Mouse (Mus musculus): ENCODE results near the gene Zfp710. TPM values are rescaled to one million over a fixed set of nuclear protein-coding genes. Genes with fewer than 3 reads are reported as not detected.
"Not testable (repeated sequence)": the region's sequence is repeated elsewhere in the genome, so short reads cannot be mapped to it uniquely, and the experiment has no call there.

Zfp710 gene
- 12.5 and 28.1 TPM in 2 replicates for polyA plus RNA-seq (2011; ENCODE audit: insufficient read depth, insufficient read length, low replicate concordance, missing spikeins)

GRCm38 (mm10) chr7:80024521-80025390 lies at the start of gene Zfp710:
Gene Zfp710, plus strand, starts transcription at chr7:80024814.
- Histone ChIP-seq H3K4me1 (ENCODE audit: control insufficient read depth, insufficient read depth, low read length) (peaks cover 3% of the 10 kb centered on the region), H3K27ac (ENCODE audit: control insufficient read depth, insufficient read depth, low read depth, low read length, poor library complexity) (peak within 1 kb of the TSS; percentile 94), H3K4me3 (replicated peaks; ENCODE audit: control insufficient read depth, low read depth, low read length) (peak within 1 kb of the TSS; percentile 66)
- 2% methylated on average over 42 of the region's 42 CpGs for WGBS
- TF ChIP-seq CTCF (IDR thresholded peaks at IDR 0.05; ENCODE audit: control insufficient read depth, insufficient read depth, low read length) (no peak), POLR2A (IDR thresholded peaks at IDR 0.05; ENCODE audit: borderline replicate concordance, control insufficient read depth, low read depth, low read length) (peak; percentile 77; the same call in 1 of the 2 replicates)

DNA sequence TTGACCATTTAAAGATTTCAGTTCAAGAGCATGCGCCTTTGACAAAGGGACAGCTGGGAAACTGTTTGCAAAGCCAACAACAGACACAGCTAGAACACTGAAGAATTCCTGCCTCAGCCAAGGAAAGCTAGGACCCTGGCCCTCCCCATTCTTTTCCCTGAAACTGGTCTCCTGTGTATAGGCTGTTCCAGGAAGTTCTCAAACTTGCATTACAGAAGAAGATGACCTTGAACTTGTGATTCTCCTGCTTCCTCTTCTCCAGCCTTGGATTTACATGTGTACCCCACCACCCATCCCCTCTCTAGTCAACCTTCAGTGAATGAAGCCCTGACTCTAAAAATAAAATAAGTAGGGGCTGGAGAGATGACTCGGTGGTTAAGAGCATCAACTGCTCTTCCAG lies 49.3 kb upstream of the Zfp710 start:
- no peak overlapping the region for H3K27ac ChIP-seq (ENCODE audit: control insufficient read depth, insufficient read depth, low read depth, low read length, poor library complexity)
- TF ChIP-seq POLR2A (IDR thresholded peaks at IDR 0.05; ENCODE audit: borderline replicate concordance, control insufficient read depth, low read depth, low read length) (no peak), CTCF (IDR thresholded peaks at IDR 0.05; ENCODE audit: control insufficient read depth, insufficient read depth, low read length) (no peak)
- no peaks in the 10 kb centered on the region for H3K4me1 ChIP-seq (ENCODE audit: control insufficient read depth, insufficient read depth, low read length)
- H3K4me3 ChIP-seq (replicated peaks; ENCODE audit: control insufficient read depth, low read depth, low read length): no peak overlapping the region
- WGBS: 79% methylated on average over 2 of the region's 2 CpGs

DNA sequence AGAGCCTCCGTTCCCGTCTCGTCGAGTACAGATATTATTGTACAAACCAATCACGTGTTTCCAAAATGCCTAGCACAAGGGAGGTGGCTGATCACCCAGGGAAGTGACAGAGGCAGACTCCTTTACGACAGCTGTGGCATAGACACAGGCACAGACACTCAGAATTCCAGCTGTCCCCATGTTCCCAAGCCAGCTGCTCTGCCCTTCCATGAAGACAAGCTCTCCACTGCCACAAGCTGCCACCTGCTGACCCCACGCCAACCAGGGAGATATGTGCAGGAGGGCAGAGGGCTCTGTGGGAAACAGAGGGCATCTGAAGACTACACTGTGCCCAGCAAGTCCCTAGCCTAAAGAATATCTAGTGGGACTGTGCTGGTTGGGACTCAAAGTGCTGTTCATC lies 37.9 kb upstream of the Zfp710 start:
- H3K4me3 ChIP-seq (replicated peaks; ENCODE audit: control insufficient read depth, low read depth, low read length): no peak overlapping the region
- H3K27ac ChIP-seq (ENCODE audit: control insufficient read depth, insufficient read depth, low read depth, low read length, poor library complexity): no peak overlapping the region
- no peak for TF ChIP-seq CTCF (IDR thresholded peaks at IDR 0.05; ENCODE audit: control insufficient read depth, insufficient read depth, low read length)
- no peak for TF ChIP-seq POLR2A (IDR thresholded peaks at IDR 0.05; ENCODE audit: borderline replicate concordance, control insufficient read depth, low read depth, low read length)
- H3K4me1 ChIP-seq (ENCODE audit: control insufficient read depth, insufficient read depth, low read length): no peaks in the 10 kb centered on the region
- 83% methylated on average over 7 of the region's 7 CpGs for WGBS

DNA sequence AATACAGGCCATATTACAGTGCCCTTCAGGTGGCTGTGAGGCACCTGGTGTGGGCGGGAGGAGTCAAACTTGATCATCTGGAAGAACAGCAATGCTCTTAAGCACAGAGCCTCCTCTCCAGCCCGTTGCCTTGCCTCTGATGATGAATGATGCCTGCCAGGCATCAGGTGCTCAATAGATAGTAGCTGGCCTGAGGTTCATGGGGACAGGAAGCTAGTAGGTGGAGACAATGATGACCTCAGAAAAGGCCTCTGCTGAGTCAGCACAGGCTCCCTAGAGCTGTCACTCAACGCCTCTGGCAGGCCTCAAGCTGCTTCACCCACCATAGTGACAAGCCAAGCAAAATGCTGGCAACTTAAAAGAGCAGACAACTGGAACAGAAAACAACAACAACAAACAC lies 36.9 kb upstream of the Zfp710 start:
- 51% methylated on average over 3 of the region's 3 CpGs for WGBS
- Histone ChIP-seq H3K4me3 (replicated peaks; ENCODE audit: control insufficient read depth, low read depth, low read length) (no peak overlapping the region), H3K4me1 (ENCODE audit: control insufficient read depth, insufficient read depth, low read length) (no peaks in the 10 kb centered on the region), H3K27ac (ENCODE audit: control insufficient read depth, insufficient read depth, low read depth, low read length, poor library complexity) (no peak overlapping the region)
- no peak for TF ChIP-seq CTCF (IDR thresholded peaks at IDR 0.05; ENCODE audit: control insufficient read depth, insufficient read depth, low read length)
- TF ChIP-seq POLR2A (IDR thresholded peaks at IDR 0.05; ENCODE audit: borderline replicate concordance, control insufficient read depth, low read depth, low read length): no peak

DNA sequence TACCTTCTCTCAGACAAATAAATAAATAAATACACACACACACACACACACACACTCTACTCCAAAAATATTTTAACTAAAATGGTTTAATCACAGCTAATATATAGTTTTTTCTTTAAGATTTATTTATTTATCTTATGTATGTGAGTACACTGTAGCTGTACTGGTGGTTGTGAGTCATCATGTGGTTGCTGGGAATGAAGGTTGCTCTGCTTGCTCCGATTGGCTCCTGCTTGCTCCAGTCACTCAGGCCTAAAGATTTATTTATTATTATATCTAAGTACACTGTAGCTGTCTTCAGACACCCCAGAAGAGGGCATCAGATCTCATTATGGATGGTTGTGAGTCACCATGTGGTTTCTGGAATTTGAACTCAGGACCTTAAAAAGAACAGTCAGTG lies 36.1 kb upstream of the Zfp710 start:
- H3K4me1 ChIP-seq (ENCODE audit: control insufficient read depth, insufficient read depth, low read length); H3K4me3 ChIP-seq (replicated peaks; ENCODE audit: control insufficient read depth, low read depth, low read length); H3K27ac ChIP-seq (ENCODE audit: control insufficient read depth, insufficient read depth, low read depth, low read length, poor library complexity): not testable (repeated sequence)
- 83% methylated on average over 1 of the region's 1 CpGs for WGBS

GRCm38 (mm10) chr7:79994476-79994875 lies 30.1 kb upstream of the Zfp710 start:
- Histone ChIP-seq H3K27ac (ENCODE audit: control insufficient read depth, insufficient read depth, low read depth, low read length, poor library complexity) (no peak overlapping the region), H3K4me1 (ENCODE audit: control insufficient read depth, insufficient read depth, low read length) (no peaks in the 10 kb centered on the region), H3K4me3 (replicated peaks; ENCODE audit: control insufficient read depth, low read depth, low read length) (no peak overlapping the region)
- TF ChIP-seq CTCF (IDR thresholded peaks at IDR 0.05; ENCODE audit: control insufficient read depth, insufficient read depth, low read length) (peak; percentile 51), POLR2A (IDR thresholded peaks at IDR 0.05; ENCODE audit: borderline replicate concordance, control insufficient read depth, low read depth, low read length) (no peak)
- WGBS: 51% methylated on average over 8 of the region's 8 CpGs

GRCm38 (mm10) chr7:79997761-79998160 lies 26.9 kb upstream of the Zfp710 start:
- Histone ChIP-seq H3K4me1 (ENCODE audit: control insufficient read depth, insufficient read depth, low read length) (no peaks in the 10 kb centered on the region), H3K27ac (ENCODE audit: control insufficient read depth, insufficient read depth, low read depth, low read length, poor library complexity) (no peak overlapping the region), H3K4me3 (replicated peaks; ENCODE audit: control insufficient read depth, low read depth, low read length) (no peak overlapping the region)
- no peak for TF ChIP-seq CTCF (IDR thresholded peaks at IDR 0.05; ENCODE audit: control insufficient read depth, insufficient read depth, low read length)
- no peak for TF ChIP-seq POLR2A (IDR thresholded peaks at IDR 0.05; ENCODE audit: borderline replicate concordance, control insufficient read depth, low read depth, low read length)
- 77% methylated on average over 1 of the region's 1 CpGs for WGBS

- Histone ChIP-seq H3K27ac (ENCODE audit: control insufficient read depth, insufficient read depth, low read depth, low read length, poor library complexity) (no peak overlapping the region), H3K4me1 (ENCODE audit: control insufficient read depth, insufficient read depth, low read length) (no peaks in the 10 kb centered on the region), H3K4me3 (replicated peaks; ENCODE audit: control insufficient read depth, low read depth, low read length) (no peak overlapping the region)
- TF ChIP-seq POLR2A (IDR thresholded peaks at IDR 0.05; ENCODE audit: borderline replicate concordance, control insufficient read depth, low read depth, low read length) (no peak), CTCF (IDR thresholded peaks at IDR 0.05; ENCODE audit: control insufficient read depth, insufficient read depth, low read length) (no peak)
- 77% methylated on average over 11 of the region's 11 CpGs for WGBS
Measured at GRCm38 (mm10) chr7:80002353-80003055, 22.1 kb upstream of the Zfp710 start.

All from bone marrow, adult 2 months (tissue).